Mouse (Mus musculus) lung, embryonic 15.5 days (tissue): ENCODE data around the gene Fbxo41. TPM values are rescaled to one million over a fixed set of nuclear protein-coding genes. Genes with fewer than 3 reads are reported as not detected.
"Not testable (repeated sequence)": the region's sequence is repeated elsewhere in the genome, so short reads cannot be mapped to it uniquely, and the experiment has no call there.

Source experiments
- ATAC-seq: fragments of 200-750 bp; cut with Nextera tagmentation; 2 replicates; pipeline ENCODE4 v1.8.0; 2017; ENCODE audit warnings: moderate number of reproducible peaks, borderline replicate concordance; ENCODE audit not compliant: low FRiP score, low TSS enrichment; ENCODE audit errors: extremely low read depth
- H3K27ac ChIP-seq: fragments of 300-500 bp; sonication (generic); 2 replicates; pipeline ENCODE4 v1.5.1; 2015; ENCODE audit warnings: moderate library complexity, mild to moderate bottlenecking, inconsistent platforms
- H3K27me3 ChIP-seq: fragments of 300-500 bp; sonication (generic); 2 replicates; pipeline ENCODE4 v1.6.1; 2015; ENCODE audit warnings: inconsistent platforms
- H3K36me3 ChIP-seq: fragments of 300-500 bp; sonication (generic); 2 replicates; pipeline ENCODE4 v1.6.1; 2015; ENCODE audit warnings: inconsistent platforms
- H3K4me1 ChIP-seq: fragments of 300-500 bp; sonication (generic); 2 replicates; pipeline ENCODE4 v1.6.1; 2015; ENCODE audit warnings: inconsistent platforms
- H3K4me2 ChIP-seq: fragments of 300-500 bp; sonication (generic); 2 replicates; pipeline ENCODE4 v1.6.1; 2015; ENCODE audit warnings: inconsistent platforms, mild to moderate bottlenecking, moderate library complexity
- H3K4me3 ChIP-seq: fragments of 300-500 bp; sonication (generic); 2 replicates; pipeline ENCODE4 v1.5.1; 2015; ENCODE audit warnings: mild to moderate bottlenecking, inconsistent platforms
- H3K9ac ChIP-seq: fragments of 300-500 bp; sonication (generic); 2 replicates; pipeline ENCODE4 v1.6.1; 2015; ENCODE audit warnings: inconsistent platforms
- H3K9me3 ChIP-seq: fragments of 300-500 bp; sonication (generic); 2 replicates; pipeline ENCODE4 v1.6.1; 2016; ENCODE audit warnings: inconsistent platforms
- WGBS: fragments of 180-500 bp; shearing (Covaris S2); methylation state at CpG from one replicate; pipeline ENCODE4 v1.1.7; 2015; 5-methylcytosine and 5-hydroxymethylcytosine counted together
- polyA plus RNA-seq: library from polyadenylated mRNA; unstranded; fragments of >200 nt; fragmentation: Nextera tagmentation; extraction: Ambion mirVana; gene quantifications from 2 replicates; pipeline ENCODE4 v1.2.1, GENCODE M21; 2015

Gene Fbxo41
- polyA plus RNA-seq, 1 experiment from 2014 or later, result 0.16 TPM

- no peak overlapping the region for H3K4me3 ChIP-seq
- H3K27me3 ChIP-seq, result no peaks in the 10 kb centered on the region
- peaks cover 95% of the 10 kb centered on the region for H3K36me3 ChIP-seq
- no peak for ATAC-seq
- H3K4me2 ChIP-seq, result no peak overlapping the region
- no peaks in the 10 kb centered on the region for H3K9me3 ChIP-seq
- H3K27ac ChIP-seq, result no peak overlapping the region
- no peak overlapping the region for H3K9ac ChIP-seq
- H3K4me1 ChIP-seq, result no peaks in the 10 kb centered on the region
Observed at GRCm38 (mm10) chr6:85465381-85465780, 37.4 kb downstream of the Fbxo41 start.

GRCm38 (mm10) chr6:85459621-85460020 lies 43.2 kb downstream of the Fbxo41 start:
- Histone ChIP-seq H3K9me3 (no peaks in the 10 kb centered on the region), H3K9ac (no peak overlapping the region), H3K4me3 (no peak overlapping the region), H3K4me2 (no peak overlapping the region), H3K4me1 (0 out of 2 replicates have a peak, but pooled peaks cover 8% of the 10 kb centered on the region), H3K27ac (no peak overlapping the region), H3K36me3 (peaks cover 59% of the 10 kb centered on the region), H3K27me3 (no peaks in the 10 kb centered on the region)
- 87% methylated on average over 2 of the region's 2 CpGs for WGBS
- ATAC-seq, result no peak

- H3K9ac ChIP-seq, result peak overlapping the region; percentile 89
- peak overlapping the region; percentile 88 for H3K4me2 ChIP-seq
- 0 out of 2 replicates have a peak, but pooled peaks cover 3% of the 10 kb centered on the region for H3K36me3 ChIP-seq
- H3K27ac ChIP-seq, result peak overlapping the region; percentile 95; the same call in 1 of the 2 replicates
- H3K4me1 ChIP-seq, result peaks cover 38% of the 10 kb centered on the region
- peak overlapping the region; percentile 71 for H3K4me3 ChIP-seq
- no peak for ATAC-seq
- 7% methylated on average over 7 of the region's 7 CpGs for WGBS
- H3K27me3 ChIP-seq, result no peaks in the 10 kb centered on the region
- H3K9me3 ChIP-seq, result no peaks in the 10 kb centered on the region
Observed at GRCm38 (mm10) chr6:85452816-85453215, 50.0 kb downstream of the Fbxo41 start.

GRCm38 (mm10) chr6:85452411-85452665 lies 50.5 kb downstream of the Fbxo41 start:
- Histone ChIP-seq H3K4me1 (peaks cover 38% of the 10 kb centered on the region), H3K27ac (peak overlapping the region; percentile 95), H3K9ac (peak overlapping the region; percentile 89), H3K4me3 (peak overlapping the region; percentile 71), H3K27me3 (no peaks in the 10 kb centered on the region), H3K36me3 (peaks cover 3% of the 10 kb centered on the region), H3K9me3 (no peaks in the 10 kb centered on the region), H3K4me2 (peak overlapping the region; percentile 88)
- under 1% methylated on average over 15 of the region's 15 CpGs for WGBS
- ATAC-seq, result no peak

- under 1% methylated on average over 54 of the region's 54 CpGs for WGBS
Observed at GRCm38 (mm10) chr6:85451664-85452410, 51.0 kb downstream of the Fbxo41 start, which contains the start of gene Pradc1. Pradc1 (minus strand) TSS chr6:85451970.

GRCm38 (mm10) chr6:85450697-85451663 lies 51.8 kb downstream of the Fbxo41 start, which contains the start of gene Cct7:
Cct7 (plus strand) TSS chr6:85451514.
- H3K9me3 ChIP-seq, result no peaks in the 10 kb centered on the region
- peak; percentile 95 for ATAC-seq
- no peaks in the 10 kb centered on the region for H3K27me3 ChIP-seq
- WGBS, result 2% methylated on average over 85 of the region's 96 CpGs
- peak within 1 kb of the TSS; percentile 88 for H3K4me2 ChIP-seq
- H3K27ac ChIP-seq, result peak within 1 kb of the TSS; percentile 95
- H3K9ac ChIP-seq, result peak within 1 kb of the TSS; percentile 89
- peak within 1 kb of the TSS; percentile 71 for H3K4me3 ChIP-seq
- H3K36me3 ChIP-seq, result peaks cover 16% of the 10 kb centered on the region
- peaks cover 35% of the 10 kb centered on the region for H3K4me1 ChIP-seq

More at GRCm38 (mm10) chr6:85451664-85452410, 51.0 kb downstream of the Fbxo41 start, which contains the start of gene Pradc1:
- Histone ChIP-seq H3K4me2 (peak within 1 kb of the TSS; percentile 88), H3K27ac (peak within 1 kb of the TSS; percentile 95), H3K36me3 (peaks cover 8% of the 10 kb centered on the region), H3K9me3 (no peaks in the 10 kb centered on the region), H3K4me3 (peak within 1 kb of the TSS; percentile 71), H3K4me1 (peaks cover 38% of the 10 kb centered on the region), H3K27me3 (no peaks in the 10 kb centered on the region), H3K9ac (peak within 1 kb of the TSS; percentile 89)
- ATAC-seq, result peak; percentile 92

GRCm38 (mm10) chr6:85450140-85450539 lies 52.7 kb downstream of the Fbxo41 start:
- not testable (repeated sequence) for H3K9me3 ChIP-seq, H3K27me3 ChIP-seq, ATAC-seq, H3K9ac ChIP-seq, H3K27ac ChIP-seq
- Histone ChIP-seq H3K4me2 (peak overlapping the region; percentile 88), H3K4me1 (peaks cover 32% of the 10 kb centered on the region), H3K36me3 (peaks cover 25% of the 10 kb centered on the region), H3K4me3 (peak overlapping the region; percentile 71)
- whole genome bisulfite sequencing, result 48% methylated on average over 1 of the region's 1 CpGs

- WGBS, result 81% methylated on average over 6 of the region's 6 CpGs
- H3K9me3 ChIP-seq, result no peaks in the 10 kb centered on the region
- no peak overlapping the region for H3K4me3 ChIP-seq
- H3K36me3 ChIP-seq, result peaks cover 39% of the 10 kb centered on the region
- peaks cover 9% of the 10 kb centered on the region; the same call in 1 of the 2 replicates for H3K4me1 ChIP-seq
- H3K27ac ChIP-seq, result no peak overlapping the region
- ATAC-seq, result no peak
- H3K9ac ChIP-seq, result no peak overlapping the region
- H3K4me2 ChIP-seq, result no peak overlapping the region
- no peaks in the 10 kb centered on the region for H3K27me3 ChIP-seq
Observed at GRCm38 (mm10) chr6:85447351-85447750, 55.4 kb downstream of the Fbxo41 start.

- peaks cover 55% of the 10 kb centered on the region for H3K36me3 ChIP-seq
- H3K27me3 ChIP-seq, result no peaks in the 10 kb centered on the region
- WGBS, result 82% methylated on average over 5 of the region's 5 CpGs
- ATAC-seq, result no peak
- H3K9me3 ChIP-seq, result no peaks in the 10 kb centered on the region
- peaks cover 3% of the 10 kb centered on the region; the same call in 1 of the 2 replicates for H3K4me1 ChIP-seq
- H3K4me2 ChIP-seq, result no peak overlapping the region
- H3K27ac ChIP-seq, result no peak overlapping the region
- H3K4me3 ChIP-seq, result no peak overlapping the region
- no peak overlapping the region for H3K9ac ChIP-seq
Observed at GRCm38 (mm10) chr6:85445286-85445685, 57.5 kb downstream of the Fbxo41 start.

GRCm38 (mm10) chr6:85444266-85444965 lies 58.4 kb downstream of the Fbxo41 start:
- Histone ChIP-seq H3K4me1 (no peaks in the 10 kb centered on the region), H3K27ac (no peak overlapping the region), H3K4me2 (no peak overlapping the region), H3K9me3 (no peaks in the 10 kb centered on the region), H3K27me3 (no peaks in the 10 kb centered on the region), H3K4me3 (no peak overlapping the region), H3K36me3 (peaks cover 63% of the 10 kb centered on the region), H3K9ac (no peak overlapping the region)
- WGBS, result 81% methylated on average over 8 of the region's 8 CpGs
- ATAC-seq, result no peak

- no peak for ATAC-seq
- no peak overlapping the region for H3K4me3 ChIP-seq
- no peak overlapping the region for H3K9ac ChIP-seq
- H3K9me3 ChIP-seq, result no peaks in the 10 kb centered on the region
- H3K27me3 ChIP-seq, result no peaks in the 10 kb centered on the region
- H3K27ac ChIP-seq, result no peak overlapping the region
- no peaks in the 10 kb centered on the region for H3K4me1 ChIP-seq
- WGBS, result 76% methylated on average over 3 of the region's 3 CpGs
- H3K4me2 ChIP-seq, result no peak overlapping the region
- peaks cover 67% of the 10 kb centered on the region for H3K36me3 ChIP-seq
Observed at GRCm38 (mm10) chr6:85443488-85444233, 59.1 kb downstream of the Fbxo41 start.
